Mouse (Mus musculus): Measurements from ENCODE around the gene Chn1.

GRCm38 (mm10) chr2:73818742-73819141 lies 43.6 kb upstream of the Chn1 start:
- TF ChIP-seq CTCF (IDR thresholded peaks at IDR 0.05; ENCODE audit: control insufficient read depth, insufficient read depth, insufficient replicate concordance, low read depth, low read length) = no peak
- no peak for TF ChIP-seq POLR2A (IDR thresholded peaks at IDR 0.05; ENCODE audit: control insufficient read depth, low read depth, low read length)
